Mouse (Mus musculus) hindbrain, embryonic 10.5 days (tissue): ENCODE measurements around the gene Rad9b. TPM values are rescaled to one million over a fixed set of nuclear protein-coding genes. Genes with fewer than 3 reads are reported as not detected.

Experiments
- DNase-seq: peaks from one replicate; pipeline ENCODE4 v3.0.0-alpha.2; 2017; ENCODE audit warnings: low spot score
- H3K27ac ChIP-seq: fragments of 300-500 bp; sonication (generic); 2 replicates; pipeline ENCODE4 v1.5.1; 2016; ENCODE audit warnings: mild to moderate bottlenecking, moderate library complexity
- H3K27me3 ChIP-seq: fragments of 300-500 bp; sonication (generic); 2 replicates; pipeline ENCODE4 v1.6.1; 2016; ENCODE audit warnings: mild to moderate bottlenecking; ENCODE audit not compliant: poor library complexity, insufficient read depth, severe bottlenecking
- H3K36me3 ChIP-seq: fragments of 300-500 bp; sonication (generic); 2 replicates; pipeline ENCODE4 v1.6.1; 2016; ENCODE audit warnings: mild to moderate bottlenecking, moderate library complexity
- H3K4me1 ChIP-seq: fragments of 300-500 bp; sonication (generic); replicated peaks from 2 replicates; pipeline ENCODE4 v1.6.1; 2016; ENCODE audit warnings: mild to moderate bottlenecking
- H3K4me3 ChIP-seq: fragments of 300-500 bp; sonication (generic); 2 replicates; pipeline ENCODE4 v1.5.1; 2016; ENCODE audit warnings: mild to moderate bottlenecking, moderate library complexity
- H3K9me3 ChIP-seq: fragments of 300-500 bp; sonication (generic); 2 replicates; pipeline ENCODE4 v1.6.1; 2016; ENCODE audit warnings: mild to moderate bottlenecking, moderate library complexity
- WGBS: fragments of 180-500 bp; shearing (Covaris S2); methylation state at CpG from one replicate; pipeline ENCODE4 v1.1.7; 2016; 5-methylcytosine and 5-hydroxymethylcytosine counted together
- polyA plus RNA-seq: library from polyadenylated mRNA; unstranded; fragments of >200 nt; fragmentation: Nextera tagmentation; extraction: Ambion mirVana; gene quantifications from 2 replicates; pipeline ENCODE4 v1.2.1, GENCODE M21; 2016

Rad9b gene
- 8.1 and 9.7 TPM in 2 replicates for polyA plus RNA-seq

DNA sequence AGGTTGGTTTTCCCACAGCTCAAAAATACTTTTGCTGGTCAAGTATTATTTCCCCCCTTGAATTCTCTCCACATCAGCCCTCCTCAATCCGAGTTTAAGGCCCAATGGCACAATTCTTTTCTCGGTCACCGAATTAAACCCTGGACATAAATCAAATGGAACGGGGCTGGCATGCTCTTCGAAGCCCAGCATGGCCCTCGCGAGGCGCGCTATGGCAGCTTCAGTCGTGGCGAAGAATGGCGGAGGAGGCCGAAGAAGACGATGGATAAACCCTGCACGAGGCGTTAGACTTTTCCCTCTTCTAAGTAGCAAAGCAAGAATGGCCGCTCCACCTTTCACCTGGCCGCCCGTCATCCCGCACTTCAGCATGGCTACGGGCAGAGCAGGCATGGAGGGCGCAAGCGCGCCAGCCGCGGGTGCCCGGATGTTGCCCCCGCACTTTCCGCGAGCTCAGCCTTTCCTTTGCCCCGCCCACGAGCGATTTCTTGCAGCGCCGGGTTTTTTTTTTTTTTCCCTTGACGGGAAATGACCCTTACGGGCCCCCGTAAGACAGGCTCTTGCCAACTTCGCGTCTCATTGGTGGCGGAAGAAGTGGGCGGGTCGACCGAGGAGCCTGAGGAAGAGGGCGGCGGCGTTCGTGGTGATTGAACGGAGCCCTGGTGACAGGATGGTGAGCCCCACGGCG, at the start of gene Rad9b, which contains the start of gene Vps29:
Gene Rad9b, minus strand, starts transcription at position 427 of the 685 bp plus-strand sequence.
Gene Vps29, plus strand, starts transcription at position 563 of the 685 bp plus-strand sequence.
- H3K27ac ChIP-seq, result peak within 1 kb of the TSS; percentile 91
- peak within 1 kb of the TSS; percentile 99 for H3K4me3 ChIP-seq
- peaks cover 9% of the 10 kb centered on the region for H3K36me3 ChIP-seq
- DNase-seq, result peak; percentile 99
- 3% methylated on average over 51 of the region's 51 CpGs for WGBS
- H3K27me3 ChIP-seq, result no peaks in the 10 kb centered on the region
- H3K4me1 ChIP-seq, result peaks cover 17% of the 10 kb centered on the region
- no peaks in the 10 kb centered on the region for H3K9me3 ChIP-seq

DNA sequence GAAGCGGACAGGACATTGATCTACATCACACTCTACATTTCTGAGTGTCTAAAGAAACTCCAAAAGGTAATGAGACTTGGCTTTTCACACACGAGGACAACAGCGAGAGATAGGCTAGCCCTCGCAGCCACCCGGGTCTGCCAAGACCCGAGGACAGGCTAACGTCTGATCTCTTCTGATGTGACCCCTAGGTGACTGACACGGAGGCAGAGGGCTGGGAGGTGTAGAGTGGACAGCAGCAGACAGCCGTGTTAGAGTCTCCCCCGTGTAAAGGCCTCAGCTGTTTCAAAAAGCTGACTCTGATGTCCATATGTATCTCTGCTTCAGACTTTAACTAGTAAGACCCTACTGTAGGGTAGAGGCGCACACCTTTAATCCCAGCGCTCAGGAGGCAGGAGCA, 49.3 kb upstream of the Rad9b start:
- DNase-seq, result no peak
- H3K4me1 ChIP-seq, result no peaks in the 10 kb centered on the region
- no peak overlapping the region for H3K4me3 ChIP-seq
- H3K27me3 ChIP-seq, result no peaks in the 10 kb centered on the region
- 0 out of 2 replicates have a peak, but pooled peaks cover 11% of the 10 kb centered on the region for H3K9me3 ChIP-seq
- H3K27ac ChIP-seq, result no peak overlapping the region
- peaks cover 94% of the 10 kb centered on the region for H3K36me3 ChIP-seq
- 92% methylated on average over 12 of the region's 12 CpGs for WGBS

GRCm38 (mm10) chr5:122402772-122403171, 48.7 kb upstream of the Rad9b start:
- 88% methylated on average over 5 of the region's 5 CpGs for WGBS

GRCm38 (mm10) chr5:122402160-122402559, 48.1 kb upstream of the Rad9b start:
- peaks cover 98% of the 10 kb centered on the region for H3K36me3 ChIP-seq
- H3K4me3 ChIP-seq, result no peak overlapping the region
- H3K27ac ChIP-seq, result no peak overlapping the region
- DNase-seq, result no peak
- WGBS, result 92% methylated on average over 13 of the region's 13 CpGs
- 0 out of 2 replicates have a peak, but pooled peaks cover 11% of the 10 kb centered on the region for H3K9me3 ChIP-seq
- no peaks in the 10 kb centered on the region for H3K4me1 ChIP-seq
- no peaks in the 10 kb centered on the region for H3K27me3 ChIP-seq

More at GRCm38 (mm10) chr5:122402772-122403171, 48.7 kb upstream of the Rad9b start:
- H3K4me3 ChIP-seq, result no peak overlapping the region
- H3K27ac ChIP-seq, result no peak overlapping the region
- no peaks in the 10 kb centered on the region for H3K4me1 ChIP-seq
- DNase-seq, result no peak
- 0 out of 2 replicates have a peak, but pooled peaks cover 11% of the 10 kb centered on the region for H3K9me3 ChIP-seq
- no peaks in the 10 kb centered on the region for H3K27me3 ChIP-seq
- peaks cover 98% of the 10 kb centered on the region for H3K36me3 ChIP-seq

- H3K27me3 ChIP-seq, result no peaks in the 10 kb centered on the region
- WGBS, result 27% methylated on average over 8 of the region's 8 CpGs
- peak; percentile 57 for DNase-seq
- peaks cover 97% of the 10 kb centered on the region for H3K36me3 ChIP-seq
- H3K4me3 ChIP-seq, result no peak overlapping the region
- no peaks in the 10 kb centered on the region for H3K4me1 ChIP-seq
- 0 out of 2 replicates have a peak, but pooled peaks cover 2% of the 10 kb centered on the region for H3K9me3 ChIP-seq
- no peak overlapping the region for H3K27ac ChIP-seq
Observed at GRCm38 (mm10) chr5:122401303-122401640, 47.2 kb upstream of the Rad9b start.

DNA sequence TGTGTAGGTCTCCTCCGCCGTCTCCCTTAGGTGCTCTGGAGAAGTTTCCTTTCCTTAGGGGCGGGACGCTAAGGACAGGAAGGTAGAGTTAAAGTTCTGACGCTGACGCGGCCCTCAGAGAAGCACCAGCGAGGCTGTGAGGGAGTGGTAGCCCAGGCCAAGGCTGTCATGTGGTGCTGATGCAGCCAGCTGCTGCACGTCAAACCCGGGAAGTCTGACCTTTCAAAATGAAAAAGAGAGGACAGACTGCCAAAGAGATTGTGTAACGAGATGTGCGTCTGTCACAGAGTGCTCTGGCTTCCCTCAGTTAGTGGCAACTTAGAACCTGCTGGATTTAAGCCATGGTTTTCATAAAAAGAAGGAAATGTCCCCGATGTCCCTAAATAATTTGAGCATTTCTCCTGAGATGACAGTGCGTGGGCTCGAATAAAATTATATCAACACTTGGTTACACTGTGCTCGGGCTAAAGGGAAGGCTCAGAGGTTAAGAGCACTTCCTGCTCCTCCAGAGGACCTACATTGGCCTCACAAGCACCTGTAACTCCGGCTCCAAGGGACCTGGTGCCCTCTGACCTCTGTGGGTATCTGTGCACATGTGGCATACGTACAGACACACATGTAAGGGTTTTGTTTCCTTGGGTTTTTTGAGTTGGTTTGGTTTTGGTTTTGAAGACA, 46.7 kb upstream of the Rad9b start:
- Histone ChIP-seq H3K4me1 (no peaks in the 10 kb centered on the region), H3K4me3 (no peak overlapping the region), H3K27ac (no peak overlapping the region), H3K36me3 (peaks cover 94% of the 10 kb centered on the region), H3K27me3 (no peaks in the 10 kb centered on the region), H3K9me3 (no peaks in the 10 kb centered on the region)
- 90% methylated on average over 18 of the region's 18 CpGs for WGBS
- no peak for DNase-seq

GRCm38 (mm10) chr5:122399871-122400270, 45.8 kb upstream of the Rad9b start:
- Histone ChIP-seq H3K4me1 (no peaks in the 10 kb centered on the region), H3K4me3 (no peak overlapping the region), H3K9me3 (no peaks in the 10 kb centered on the region), H3K27me3 (no peaks in the 10 kb centered on the region), H3K27ac (no peak overlapping the region), H3K36me3 (peaks cover 90% of the 10 kb centered on the region)
- 96% methylated on average over 8 of the region's 8 CpGs for WGBS
- no peak for DNase-seq

GRCm38 (mm10) chr5:122397495-122397894, 43.5 kb upstream of the Rad9b start:
- Histone ChIP-seq H3K9me3 (no peaks in the 10 kb centered on the region), H3K4me1 (peaks cover 9% of the 10 kb centered on the region), H3K27me3 (no peaks in the 10 kb centered on the region), H3K36me3 (peaks cover 73% of the 10 kb centered on the region), H3K4me3 (no peak overlapping the region), H3K27ac (no peak overlapping the region)
- WGBS, result 91% methylated on average over 8 of the region's 8 CpGs
- no peak for DNase-seq

GRCm38 (mm10) chr5:122396791-122397190, 42.8 kb upstream of the Rad9b start:
- H3K27ac ChIP-seq, result no peak overlapping the region
- H3K27me3 ChIP-seq, result no peaks in the 10 kb centered on the region
- WGBS, result 92% methylated on average over 10 of the region's 10 CpGs
- no peaks in the 10 kb centered on the region for H3K9me3 ChIP-seq
- peaks cover 66% of the 10 kb centered on the region for H3K36me3 ChIP-seq
- DNase-seq, result no peak
- no peak overlapping the region for H3K4me3 ChIP-seq
- peaks cover 12% of the 10 kb centered on the region for H3K4me1 ChIP-seq

- peaks cover 37% of the 10 kb centered on the region for H3K36me3 ChIP-seq
- no peaks in the 10 kb centered on the region for H3K9me3 ChIP-seq
- no peak overlapping the region for H3K4me3 ChIP-seq
- WGBS, result 47% methylated on average over 2 of the region's 2 CpGs
- peaks cover 12% of the 10 kb centered on the region for H3K4me1 ChIP-seq
- peak; percentile 76 for DNase-seq
- no peaks in the 10 kb centered on the region for H3K27me3 ChIP-seq
- H3K27ac ChIP-seq, result no peak overlapping the region
Observed at GRCm38 (mm10) chr5:122393887-122394286, 39.9 kb upstream of the Rad9b start.

DNA sequence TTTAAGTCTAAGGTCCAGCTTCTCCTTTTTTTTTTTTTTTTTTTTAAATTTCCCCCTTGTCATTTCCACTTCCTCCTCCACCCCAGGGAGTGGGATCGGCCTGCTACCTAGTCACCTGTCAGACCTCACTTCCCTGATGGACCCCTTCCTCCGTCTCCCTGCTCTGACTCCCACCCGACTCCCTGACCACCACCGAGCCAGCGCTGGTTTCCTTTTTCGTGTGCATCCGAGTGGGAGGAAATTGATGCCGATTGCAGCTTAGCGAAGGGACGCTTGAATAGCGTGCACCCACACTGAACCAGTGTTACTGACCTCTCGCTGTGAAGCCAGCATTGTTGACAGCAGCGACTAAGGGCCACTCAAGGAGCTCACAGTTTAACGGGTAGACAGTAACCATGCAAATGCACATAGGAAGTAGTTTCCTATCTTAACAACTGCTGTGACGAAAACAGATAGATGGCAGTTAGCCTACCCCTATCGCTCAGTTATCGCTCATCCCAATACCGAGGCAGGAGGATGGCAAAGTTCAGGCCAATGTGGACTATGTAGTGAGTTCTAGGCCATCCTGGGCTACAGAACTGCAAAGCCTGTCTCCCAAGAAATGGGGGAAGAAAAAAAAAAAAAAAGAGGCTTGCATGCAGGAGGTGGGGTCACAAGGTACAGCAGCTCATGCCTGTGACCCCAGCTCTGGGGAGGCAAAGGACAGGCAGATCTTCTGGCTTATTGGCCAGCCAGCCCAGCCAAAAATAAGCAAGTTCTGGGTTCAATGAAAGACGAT, 38.4 kb upstream of the Rad9b start:
- WGBS, result 18% methylated on average over 19 of the region's 19 CpGs
- peak overlapping the region; percentile 88 for H3K27ac ChIP-seq
- peaks cover 23% of the 10 kb centered on the region for H3K36me3 ChIP-seq
- H3K4me1 ChIP-seq, result peaks cover 12% of the 10 kb centered on the region
- H3K4me3 ChIP-seq, result peak overlapping the region; percentile 89
- H3K27me3 ChIP-seq, result no peaks in the 10 kb centered on the region
- DNase-seq, result no peak
- H3K9me3 ChIP-seq, result no peaks in the 10 kb centered on the region

- Histone ChIP-seq H3K9me3 (no peaks in the 10 kb centered on the region), H3K36me3 (peaks cover 17% of the 10 kb centered on the region), H3K27me3 (no peaks in the 10 kb centered on the region), H3K4me1 (peaks cover 12% of the 10 kb centered on the region), H3K27ac (peak within 1 kb of the TSS; percentile 88), H3K4me3 (peak within 1 kb of the TSS; percentile 89)
- DNase-seq, result peak; percentile 92
- under 1% methylated on average over 39 of the region's 39 CpGs for WGBS
Observed at GRCm38 (mm10) chr5:122391786-122392180, 37.8 kb upstream of the Rad9b start, which contains the start of gene Arpc3. Gene Arpc3 (plus strand): TSS chr5:122391878.
